Mouse (Mus musculus): ENCODE measurements at regions not wholly inside any gene's neighbourhood (a gene's known extent, or its start where the extent isn't known, plus 50 kb on each side); places are given as distances from the start of the nearest gene placed in this dataset.
"Not testable (repeated sequence)": the region's sequence is repeated elsewhere in the genome, so short reads cannot be mapped to it uniquely, and the experiment has no call there.

DNA sequence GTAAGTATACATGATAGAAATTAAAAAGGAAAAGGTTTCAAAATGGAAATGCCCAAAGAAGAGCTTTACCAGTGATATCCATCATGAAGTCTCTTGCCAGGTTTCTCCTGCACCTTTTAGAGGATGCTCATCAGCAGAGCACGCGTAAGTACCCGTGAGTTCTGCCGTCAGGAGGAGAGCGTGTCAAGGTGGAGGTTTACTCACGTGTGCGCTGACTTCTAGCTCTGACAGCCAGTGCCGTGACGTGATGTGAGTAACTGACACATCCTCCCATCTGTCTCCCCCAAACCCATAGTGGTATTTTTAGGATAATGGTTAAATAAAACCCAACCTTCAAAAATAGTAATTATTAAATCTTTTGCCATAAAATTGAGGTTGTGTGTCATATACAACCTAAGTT, 55.3 kb downstream of the Adra2a start:
- intact Hi-C loops (cut with DNase I): no loop called here
- no peak for DNase-seq (ENCODE audit: low spot score in 2 of 2)

DNA sequence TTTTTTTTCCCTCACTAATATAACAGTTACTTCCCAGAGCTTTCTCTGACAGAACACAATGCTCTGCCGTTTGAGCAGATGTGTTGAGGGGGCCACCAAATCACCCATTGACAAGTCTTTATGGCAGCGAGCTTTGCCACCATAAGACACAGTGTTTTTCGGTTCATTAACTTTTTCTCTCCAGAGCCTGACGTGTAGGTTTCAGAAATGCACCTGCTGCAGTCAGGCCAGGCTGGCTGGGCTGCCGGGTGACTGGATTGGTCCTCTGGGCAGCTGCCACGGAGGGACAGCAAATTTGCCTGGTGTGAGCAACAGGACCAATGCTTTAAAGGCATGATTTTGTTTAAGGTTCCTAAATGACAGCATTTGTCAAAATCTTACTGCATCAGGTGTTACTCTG, 55.8 kb downstream of the Adra2a start:
- no peak for DNase-seq (ENCODE audit: low spot score in 2 of 2)
- intact Hi-C loops (cut with DNase I): no loop called here

DNA sequence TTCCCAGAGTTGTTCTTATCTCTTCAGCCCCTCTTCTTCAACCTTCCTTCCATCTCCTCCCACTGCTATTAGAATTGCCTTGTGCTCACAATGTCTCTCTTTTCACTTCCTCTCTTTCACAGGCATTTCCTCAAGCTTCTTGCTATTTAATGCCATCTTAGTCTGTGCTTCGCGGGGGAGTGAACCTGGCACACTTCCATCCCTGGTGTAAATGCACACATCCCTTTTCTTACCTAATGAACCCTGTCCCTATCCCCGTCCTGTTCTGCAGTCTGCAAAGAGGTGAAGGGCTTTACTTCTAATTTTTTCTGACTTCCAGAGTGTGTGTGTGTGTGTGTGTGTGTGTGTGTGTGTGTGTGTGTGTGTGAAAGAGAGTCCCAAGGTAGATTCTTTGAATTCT, 62.6 kb downstream of the Adra2a start:
- intact Hi-C loops (cut with DNase I): no loop called here
- DNase-seq (ENCODE audit: low spot score in 2 of 2): no peak

GRCm38 (mm10) chr19:54107103-54107821, 63.3 kb downstream of the Adra2a start:
- no peak for DNase-seq (ENCODE audit: low spot score in 2 of 2)
- intact Hi-C loops (cut with DNase I): no loop called here

GRCm38 (mm10) chr19:54110080-54110479, 66.1 kb downstream of the Adra2a start:
- intact Hi-C loops (cut with DNase I): no loop called here
- DNase-seq (ENCODE audit: low spot score in 2 of 2): no peak

GRCm38 (mm10) chr19:54112691-54113090, 68.7 kb downstream of the Adra2a start:
- DNase-seq (ENCODE audit: low spot score in 2 of 2): no peak
- intact Hi-C loops (cut with DNase I): no loop called here

DNA sequence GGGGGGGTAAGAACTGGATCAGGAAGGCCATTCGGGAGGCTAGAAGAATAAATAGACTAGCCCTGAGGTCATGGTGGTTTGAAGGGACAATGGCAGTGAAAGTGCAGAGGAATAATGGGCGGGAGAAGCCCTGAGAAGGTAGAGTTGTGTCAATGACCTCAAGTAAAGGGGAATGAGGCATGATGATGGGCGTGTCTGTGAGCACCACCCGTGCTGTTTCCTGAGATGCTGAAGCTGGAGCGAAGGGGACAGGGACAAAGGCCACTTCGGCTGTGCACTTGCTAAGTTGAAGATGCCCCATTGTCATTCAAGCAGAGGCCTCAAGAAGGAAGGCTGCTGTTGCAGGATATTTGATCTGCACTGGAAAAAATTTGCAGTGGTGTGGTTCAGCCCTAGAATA, 69.5 kb downstream of the Adra2a start:
- DNase-seq (ENCODE audit: low spot score in 2 of 2): no peak
- intact Hi-C loops (cut with DNase I): no loop called here

GRCm38 (mm10) chr19:54114588-54115317, 70.8 kb downstream of the Adra2a start:
- DNase-seq (ENCODE audit: low spot score in 2 of 2): peak; percentile 11 to 27
- intact Hi-C loops (cut with DNase I): no loop called here

- DNase-seq (ENCODE audit: low spot score in 2 of 2): no peak
- intact Hi-C loops (cut with DNase I): no loop called here
Observed at GRCm38 (mm10) chr19:54115335-54115734, 71.4 kb downstream of the Adra2a start.

- no peak for DNase-seq (ENCODE audit: low spot score in 2 of 2)
- intact Hi-C loops (cut with DNase I): no loop called here
Observed at GRCm38 (mm10) chr19:54116829-54117228, 72.9 kb downstream of the Adra2a start.

DNA sequence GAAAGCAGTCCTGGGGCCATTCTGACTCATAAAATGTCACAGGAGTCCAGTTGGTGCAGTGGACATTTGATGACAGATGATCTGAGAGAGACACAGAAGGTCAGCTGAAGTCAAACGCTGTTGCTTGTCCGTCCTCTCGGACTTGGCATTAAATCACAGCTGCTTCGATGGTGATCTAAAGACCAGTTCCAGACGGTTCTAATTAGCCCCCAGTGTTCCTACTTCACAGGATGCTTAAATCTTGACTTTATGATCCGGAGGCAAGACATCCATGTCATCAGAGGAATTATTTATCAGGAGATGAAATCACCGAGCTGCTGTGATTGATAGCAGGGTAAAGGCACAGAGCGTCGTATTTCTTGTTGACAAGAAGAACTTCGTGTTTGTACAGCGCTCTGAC, 73.7 kb downstream of the Adra2a start:
- intact Hi-C loops (cut with DNase I): no loop called here
- no peak for DNase-seq (ENCODE audit: low spot score in 2 of 2)

DNA sequence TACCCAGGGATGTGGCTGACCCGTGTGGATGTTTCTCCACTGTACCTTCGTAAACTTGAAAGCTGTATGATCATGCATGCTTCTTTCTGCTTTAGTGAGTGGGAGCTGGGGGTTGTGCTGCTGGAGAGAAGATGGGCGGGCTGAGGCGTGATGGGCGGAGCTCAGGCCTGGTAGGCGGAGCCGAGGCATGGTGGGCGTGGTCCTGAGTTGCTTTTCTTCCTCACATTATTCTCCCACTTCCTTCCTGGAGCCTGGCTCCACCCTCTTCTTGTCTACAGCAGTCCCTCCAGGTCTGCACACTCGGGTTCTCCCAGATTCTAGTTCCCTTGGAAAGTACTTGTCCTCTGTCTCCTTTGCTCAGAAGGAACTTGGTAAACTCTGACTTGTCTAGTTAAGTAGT, 79.6 kb downstream of the Adra2a start:
- no peak for DNase-seq (ENCODE audit: low spot score in 2 of 2)
- intact Hi-C loops (cut with DNase I): no loop called here

DNA sequence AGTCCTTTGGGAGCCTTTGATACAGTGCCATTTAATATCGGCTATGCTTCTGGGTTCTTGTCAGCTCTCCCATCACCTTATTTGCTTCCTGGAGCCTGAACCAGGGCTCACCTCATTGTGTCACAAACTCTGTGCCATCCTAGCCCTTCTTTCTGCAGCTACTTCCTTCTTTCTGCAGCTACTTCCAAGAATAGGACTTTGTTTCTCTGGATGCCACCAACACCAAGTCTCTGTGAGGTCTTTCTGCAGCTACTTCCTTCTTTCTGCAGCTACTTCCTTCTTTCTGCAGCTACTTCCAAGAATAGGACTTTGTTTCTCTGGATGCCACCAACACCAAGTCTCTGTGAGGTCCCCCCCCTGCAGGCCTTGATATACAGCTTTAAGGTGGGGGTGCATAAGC, 107.8 kb downstream of the Adra2a start:
- intact Hi-C loops (cut with DNase I): not testable (repeated sequence)

GRCm38 (mm10) chr19:54154400-54154799, 110.4 kb downstream of the Adra2a start:
- DNase-seq (ENCODE audit: low spot score in 2 of 2): no peak
- intact Hi-C loops (cut with DNase I): no loop called here

More for the DNA sequence above, 107.8 kb downstream of the Adra2a start:
- DNase-seq (ENCODE audit: low spot score in 2 of 2): not testable (repeated sequence)

- DNase-seq (ENCODE audit: low spot score in 2 of 2): no peak
- intact Hi-C loops (cut with DNase I): loop anchor here (10.0 kb wide), 1 partner anchor 126 kb away; the partner anchor contains the start of gene Adra2a
Observed at GRCm38 (mm10) chr19:54170361-54170760, 126.4 kb downstream of the Adra2a start.

DNA sequence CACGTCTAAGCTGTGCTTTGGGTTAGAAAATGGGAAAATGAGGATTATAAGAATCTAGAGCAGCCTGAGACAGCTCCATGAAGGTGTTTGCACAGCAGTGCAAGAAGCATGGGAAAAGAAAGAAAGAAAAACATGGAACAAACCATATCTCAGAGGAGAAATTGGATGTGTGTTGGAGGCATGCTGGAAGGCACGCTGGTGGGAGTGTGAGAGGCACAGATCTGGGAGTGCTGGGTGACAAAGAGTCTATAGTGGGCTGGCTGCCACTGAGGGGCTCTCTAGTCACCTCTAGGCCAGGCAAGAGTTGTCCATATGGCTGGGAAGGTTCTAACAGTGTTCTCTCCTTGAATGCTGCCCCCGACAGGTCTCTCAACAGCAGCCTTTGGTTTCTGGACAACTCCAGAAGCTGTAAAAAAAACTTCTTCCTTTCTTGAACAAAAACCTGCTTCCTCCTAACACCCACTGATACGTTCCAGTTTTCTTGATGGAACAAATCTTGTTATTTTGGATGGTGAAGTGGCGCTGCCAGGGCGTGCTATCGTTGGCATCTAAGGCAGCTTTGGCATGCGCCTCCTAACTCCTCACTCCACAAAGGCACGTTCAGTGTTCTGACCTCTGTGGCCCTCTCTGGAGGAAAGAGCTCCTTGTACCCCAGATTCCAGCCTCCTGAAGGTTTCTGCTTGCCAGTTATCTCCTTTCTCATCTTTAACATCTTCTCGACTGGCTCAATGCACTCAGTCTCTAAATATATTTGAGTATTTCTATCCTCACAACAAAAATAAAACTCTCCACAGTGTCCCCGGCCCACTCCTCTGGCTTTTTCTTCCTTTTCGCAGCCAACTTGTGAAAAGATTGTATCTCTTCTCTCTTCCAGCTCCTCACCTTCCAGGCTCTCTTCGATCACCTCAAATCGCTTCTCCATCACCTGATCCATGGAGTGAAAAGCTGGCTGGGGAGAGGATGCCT, 130.4 kb downstream of the Adra2a start:
- intact Hi-C loops (cut with DNase I): loop anchor here (10.0 kb wide), 1 partner anchor 130 kb away; the partner anchor contains the start of gene Adra2a
- DNase-seq (ENCODE audit: low spot score in 2 of 2): peak; percentile 51 to 61

DNA sequence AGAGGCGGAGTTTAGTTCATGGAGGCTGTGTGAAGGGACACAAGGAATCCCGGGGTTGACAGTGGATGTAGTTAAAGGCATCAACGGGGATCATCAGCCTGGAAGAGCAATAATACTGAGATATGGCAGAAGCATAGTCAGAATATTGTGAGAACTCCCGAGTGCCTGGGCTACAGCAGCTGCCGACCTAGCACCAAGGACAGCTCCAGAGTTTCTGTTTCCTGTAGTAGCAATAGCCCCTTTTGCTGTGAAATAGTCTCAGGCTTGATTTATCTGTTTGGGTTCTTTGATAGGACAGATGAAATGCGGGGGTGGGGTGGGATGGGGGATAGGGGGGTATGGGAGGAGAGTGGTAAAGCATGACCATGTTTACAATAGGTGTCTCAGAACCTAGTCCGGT, 131.8 kb downstream of the Adra2a start:
- no peak for DNase-seq (ENCODE audit: low spot score in 2 of 2)
- intact Hi-C loops (cut with DNase I): loop anchor here (10.0 kb wide), 1 partner anchor 131 kb away; the partner anchor contains the start of gene Adra2a

- intact Hi-C loops (cut with DNase I): loop anchor here (10.0 kb wide), 1 partner anchor 133 kb away; the partner anchor contains the start of gene Adra2a
- DNase-seq (ENCODE audit: low spot score in 2 of 2): peak; percentile 24 to 26
Observed at GRCm38 (mm10) chr19:54177491-54177890, 133.5 kb downstream of the Adra2a start.

- intact Hi-C loops (cut with DNase I): no loop called here
Observed at GRCm38 (mm10) chr19:54200407-54200806, 156.5 kb downstream of the Adra2a start.

DNA sequence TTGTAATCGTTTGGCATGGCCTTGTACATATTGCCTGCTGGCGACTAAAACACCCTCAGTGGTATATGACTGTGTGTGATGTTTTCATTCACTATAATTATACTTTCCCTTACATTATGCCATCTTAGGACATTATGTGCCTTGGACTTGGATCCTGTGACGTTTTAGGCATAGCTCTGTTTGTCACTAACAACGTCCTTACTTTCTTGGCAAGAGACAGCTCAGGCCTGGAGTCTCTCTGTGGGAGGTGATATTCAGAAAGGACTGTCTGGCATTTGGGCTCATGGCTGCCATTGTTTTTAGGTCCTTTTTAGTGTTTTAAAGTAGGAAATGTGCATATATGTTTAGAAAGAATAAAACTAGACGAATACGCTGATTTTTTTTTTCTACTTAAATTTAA, 158.5 kb downstream of the Adra2a start:
- peak; percentile 11 to 28 for DNase-seq (ENCODE audit: low spot score in 2 of 2)
- intact Hi-C loops (cut with DNase I): no loop called here

More at GRCm38 (mm10) chr19:54200407-54200806, 156.5 kb downstream of the Adra2a start:
- no peak for DNase-seq (ENCODE audit: low spot score in 2 of 2)
